Mouse (Mus musculus) embryonic facial prominence, embryonic 15.5 days (tissue): ENCODE data around the gene Gm11213. TPM values are rescaled to one million over a fixed set of nuclear protein-coding genes. Genes with fewer than 3 reads are reported as not detected.

Experiments used
- ATAC-seq: fragments of 200-750 bp; cut with Nextera tagmentation; 2 replicates; pipeline ENCODE4 v1.8.0; 2017; ENCODE audit warnings: low read depth, moderate TSS enrichment; ENCODE audit not compliant: insufficient number of reproducible peaks, low FRiP score, low TSS enrichment
- H3K27ac ChIP-seq: fragments of 300-500 bp; sonication (generic); replicated peaks from 2 replicates; pipeline ENCODE4 v1.5.1; 2015; ENCODE audit warnings: mild to moderate bottlenecking, inconsistent platforms
- H3K27me3 ChIP-seq: fragments of 300-500 bp; sonication (generic); 2 replicates; pipeline ENCODE4 v1.6.1; 2015; ENCODE audit warnings: inconsistent platforms
- H3K36me3 ChIP-seq: fragments of 300-500 bp; sonication (generic); 2 replicates; pipeline ENCODE4 v1.6.1; 2015; ENCODE audit warnings: mild to moderate bottlenecking, inconsistent platforms
- H3K4me1 ChIP-seq: fragments of 300-500 bp; sonication (generic); 2 replicates; pipeline ENCODE4 v1.6.1; 2015; ENCODE audit warnings: inconsistent platforms
- H3K4me2 ChIP-seq: fragments of 300-500 bp; sonication (generic); replicated peaks from 2 replicates; pipeline ENCODE4 v1.6.1; 2015; ENCODE audit warnings: mild to moderate bottlenecking, inconsistent platforms
- H3K4me3 ChIP-seq: fragments of 300-500 bp; sonication (generic); replicated peaks from 2 replicates; pipeline ENCODE4 v1.5.1; 2015; ENCODE audit warnings: mild to moderate bottlenecking, inconsistent platforms
- H3K9ac ChIP-seq: fragments of 300-500 bp; sonication (generic); 2 replicates; pipeline ENCODE4 v1.6.1; 2015; ENCODE audit warnings: inconsistent platforms
- H3K9me3 ChIP-seq: fragments of 300-500 bp; sonication (generic); replicated peaks from 2 replicates; pipeline ENCODE4 v1.6.1; 2016; ENCODE audit warnings: inconsistent platforms
- WGBS: fragments of 180-500 bp; shearing (Covaris S2); methylation state at CpG from one replicate; pipeline ENCODE4 v1.1.7; 2015; 5-methylcytosine and 5-hydroxymethylcytosine counted together
- polyA plus RNA-seq: library from polyadenylated mRNA; unstranded; fragments of >200 nt; fragmentation: Nextera tagmentation; extraction: Ambion mirVana; gene quantifications from 2 replicates; pipeline ENCODE4 v1.2.1, GENCODE M21; 2015

Gene Gm11213
- polyA plus RNA-seq = not detected in 2 replicates

GRCm38 (mm10) chr4:63604945-63605344, at the start of gene Gm11213:
Gm11213 (minus strand) TSS chr4:63605261.
- Histone ChIP-seq H3K4me3 (no peak within 1 kb of the TSS), H3K27ac (no peak within 1 kb of the TSS), H3K9ac (no peak within 1 kb of the TSS), H3K9me3 (no peaks in the 10 kb centered on the region), H3K4me2 (no peak within 1 kb of the TSS), H3K36me3 (no peaks in the 10 kb centered on the region), H3K4me1 (no peaks in the 10 kb centered on the region), H3K27me3 (no peaks in the 10 kb centered on the region)
- 77% methylated on average over 3 of the region's 3 CpGs for WGBS
- ATAC-seq = no peak

- no peak overlapping the region for H3K27ac ChIP-seq
- no peak overlapping the region for H3K9ac ChIP-seq
- no peak overlapping the region for H3K4me3 ChIP-seq
- no peaks in the 10 kb centered on the region for H3K36me3 ChIP-seq
- WGBS = 52% methylated on average over 1 of the region's 1 CpGs
- H3K4me1 ChIP-seq = no peaks in the 10 kb centered on the region
- no peak for ATAC-seq
- no peaks in the 10 kb centered on the region for H3K9me3 ChIP-seq
- no peak overlapping the region for H3K4me2 ChIP-seq
- H3K27me3 ChIP-seq = no peaks in the 10 kb centered on the region
Measured at GRCm38 (mm10) chr4:63654381-63654780, 49.3 kb upstream of the Gm11213 start.

- no peaks in the 10 kb centered on the region for H3K27me3 ChIP-seq
- ATAC-seq = no peak
Measured at GRCm38 (mm10) chr4:63643956-63644726, 39.1 kb upstream of the Gm11213 start.

GRCm38 (mm10) chr4:63639842-63640241, 34.8 kb upstream of the Gm11213 start:
- H3K4me3 ChIP-seq = no peak overlapping the region
- WGBS = 80% methylated on average over 2 of the region's 2 CpGs

More at GRCm38 (mm10) chr4:63643956-63644726, 39.1 kb upstream of the Gm11213 start:
- Histone ChIP-seq H3K27ac (no peak overlapping the region), H3K9ac (no peak overlapping the region), H3K4me3 (no peak overlapping the region), H3K36me3 (no peaks in the 10 kb centered on the region), H3K9me3 (no peaks in the 10 kb centered on the region), H3K4me2 (no peak overlapping the region), H3K4me1 (peaks cover 6% of the 10 kb centered on the region; the same call in 1 of the 2 replicates)

GRCm38 (mm10) chr4:63638603-63639002, 33.5 kb upstream of the Gm11213 start:
- H3K4me1 ChIP-seq = peaks cover 11% of the 10 kb centered on the region; the same call in 1 of the 2 replicates
- 18% methylated on average over 1 of the region's 1 CpGs for WGBS

More at GRCm38 (mm10) chr4:63639842-63640241, 34.8 kb upstream of the Gm11213 start:
- Histone ChIP-seq H3K4me1 (peaks cover 11% of the 10 kb centered on the region; the same call in 1 of the 2 replicates), H3K27ac (no peak overlapping the region), H3K4me2 (no peak overlapping the region), H3K36me3 (no peaks in the 10 kb centered on the region), H3K9me3 (no peaks in the 10 kb centered on the region), H3K9ac (no peak overlapping the region), H3K27me3 (no peaks in the 10 kb centered on the region)
- no peak for ATAC-seq

GRCm38 (mm10) chr4:63633181-63633580, 28.1 kb upstream of the Gm11213 start:
- ATAC-seq = no peak
- Histone ChIP-seq H3K9me3 (no peaks in the 10 kb centered on the region), H3K4me2 (no peak overlapping the region), H3K9ac (no peak overlapping the region), H3K27me3 (no peaks in the 10 kb centered on the region), H3K4me3 (no peak overlapping the region), H3K4me1 (no peaks in the 10 kb centered on the region), H3K27ac (no peak overlapping the region), H3K36me3 (no peaks in the 10 kb centered on the region)
- 89% methylated on average over 2 of the region's 2 CpGs for WGBS

More at GRCm38 (mm10) chr4:63638603-63639002, 33.5 kb upstream of the Gm11213 start:
- Histone ChIP-seq H3K4me2 (no peak overlapping the region), H3K36me3 (no peaks in the 10 kb centered on the region), H3K9ac (no peak overlapping the region), H3K4me3 (no peak overlapping the region), H3K27me3 (no peaks in the 10 kb centered on the region), H3K27ac (no peak overlapping the region), H3K9me3 (no peaks in the 10 kb centered on the region)
- no peak for ATAC-seq

GRCm38 (mm10) chr4:63627111-63627510, 22.1 kb upstream of the Gm11213 start:
- Histone ChIP-seq H3K4me3 (no peak overlapping the region), H3K9me3 (no peaks in the 10 kb centered on the region), H3K36me3 (no peaks in the 10 kb centered on the region), H3K4me2 (no peak overlapping the region), H3K27me3 (no peaks in the 10 kb centered on the region), H3K27ac (no peak overlapping the region), H3K4me1 (no peaks in the 10 kb centered on the region), H3K9ac (no peak overlapping the region)
- ATAC-seq = no peak
- WGBS = 80% methylated on average over 8 of the region's 8 CpGs

GRCm38 (mm10) chr4:63625563-63626080, 20.6 kb upstream of the Gm11213 start:
- no peak overlapping the region for H3K4me3 ChIP-seq
- no peak overlapping the region for H3K4me2 ChIP-seq
- no peak overlapping the region for H3K27ac ChIP-seq
- no peak for ATAC-seq
- H3K9me3 ChIP-seq = no peaks in the 10 kb centered on the region
- no peaks in the 10 kb centered on the region for H3K27me3 ChIP-seq
- H3K4me1 ChIP-seq = no peaks in the 10 kb centered on the region
- 54% methylated on average over 3 of the region's 3 CpGs for WGBS
- H3K9ac ChIP-seq = no peak overlapping the region
- H3K36me3 ChIP-seq = no peaks in the 10 kb centered on the region

- H3K9me3 ChIP-seq = no peaks in the 10 kb centered on the region
- 48% methylated on average over 5 of the region's 5 CpGs for WGBS
- no peaks in the 10 kb centered on the region for H3K4me1 ChIP-seq
- H3K4me2 ChIP-seq = no peak within 1 kb of the TSS
- no peaks in the 10 kb centered on the region for H3K36me3 ChIP-seq
- no peak within 1 kb of the TSS for H3K4me3 ChIP-seq
- H3K27ac ChIP-seq = no peak within 1 kb of the TSS
- ATAC-seq = no peak
- H3K27me3 ChIP-seq = no peaks in the 10 kb centered on the region
- no peak within 1 kb of the TSS for H3K9ac ChIP-seq
Measured at GRCm38 (mm10) chr4:63622378-63622835, 17.3 kb upstream of the Gm11213 start, which contains the start of gene Tex48. Tex48 (minus strand) TSS chr4:63622428.

GRCm38 (mm10) chr4:63621861-63622260, 16.8 kb upstream of the Gm11213 start:
- 83% methylated on average over 2 of the region's 2 CpGs for WGBS
- no peaks in the 10 kb centered on the region for H3K9me3 ChIP-seq
- ATAC-seq = no peak
- no peaks in the 10 kb centered on the region for H3K27me3 ChIP-seq
- no peak overlapping the region for H3K4me3 ChIP-seq
- H3K27ac ChIP-seq = no peak overlapping the region
- no peak overlapping the region for H3K4me2 ChIP-seq
- H3K36me3 ChIP-seq = no peaks in the 10 kb centered on the region
- H3K4me1 ChIP-seq = no peaks in the 10 kb centered on the region
- H3K9ac ChIP-seq = no peak overlapping the region

- Histone ChIP-seq H3K9me3 (no peaks in the 10 kb centered on the region), H3K4me1 (no peaks in the 10 kb centered on the region), H3K27ac (no peak overlapping the region), H3K36me3 (no peaks in the 10 kb centered on the region), H3K4me2 (no peak overlapping the region), H3K9ac (no peak overlapping the region), H3K4me3 (no peak overlapping the region), H3K27me3 (no peaks in the 10 kb centered on the region)
- WGBS = 79% methylated on average over 7 of the region's 7 CpGs
- ATAC-seq = no peak
Measured at GRCm38 (mm10) chr4:63608391-63608790, 3.3 kb upstream of the Gm11213 start.
